Mouse (Mus musculus): ENCODE measurements at regions not wholly inside any gene's neighbourhood (a gene's known extent, or its start where the extent isn't known, plus 50 kb on each side); places are given as distances from the start of the nearest gene placed in this dataset.
"Not testable (repeated sequence)": the region's sequence is repeated elsewhere in the genome, so short reads cannot be mapped to it uniquely, and the experiment has no call there.

DNA sequence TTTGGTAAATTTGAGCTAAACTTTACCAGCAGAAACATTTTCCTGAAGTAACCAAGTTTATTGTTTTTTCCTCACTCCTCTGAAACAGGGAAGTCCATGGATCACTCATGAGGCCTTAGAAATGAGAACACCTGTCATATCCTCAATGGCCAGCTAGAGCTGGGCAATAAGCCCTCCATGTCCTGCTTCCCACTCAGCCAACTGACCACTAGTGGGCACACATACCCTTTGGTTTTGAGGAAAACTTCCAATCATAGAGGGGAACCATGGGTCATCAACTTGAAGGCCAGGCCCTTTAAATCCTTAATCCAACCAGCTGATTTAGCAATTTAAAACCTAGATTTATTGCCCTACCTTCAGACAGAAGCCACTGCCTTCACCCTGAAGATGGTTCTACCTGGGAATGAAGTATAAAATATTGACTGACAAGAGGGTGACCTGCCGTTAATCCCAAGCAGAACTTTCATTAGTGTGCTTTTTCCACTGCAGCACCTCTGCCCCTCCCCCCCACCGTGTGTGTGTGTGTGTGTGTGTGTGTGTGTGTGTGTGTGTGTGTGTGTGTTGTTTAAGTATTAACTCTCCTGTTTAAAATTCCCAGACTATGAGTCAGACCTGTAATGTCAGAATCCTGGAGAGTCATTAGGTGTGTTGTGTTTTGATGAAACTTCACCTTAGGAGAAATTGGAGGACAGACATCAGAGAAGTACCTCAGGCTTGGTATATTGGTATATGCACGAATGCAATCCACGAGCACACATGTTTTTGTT lies 312.3 kb downstream of the Hdgfl1 start:
- DNase-seq: no peak

DNA sequence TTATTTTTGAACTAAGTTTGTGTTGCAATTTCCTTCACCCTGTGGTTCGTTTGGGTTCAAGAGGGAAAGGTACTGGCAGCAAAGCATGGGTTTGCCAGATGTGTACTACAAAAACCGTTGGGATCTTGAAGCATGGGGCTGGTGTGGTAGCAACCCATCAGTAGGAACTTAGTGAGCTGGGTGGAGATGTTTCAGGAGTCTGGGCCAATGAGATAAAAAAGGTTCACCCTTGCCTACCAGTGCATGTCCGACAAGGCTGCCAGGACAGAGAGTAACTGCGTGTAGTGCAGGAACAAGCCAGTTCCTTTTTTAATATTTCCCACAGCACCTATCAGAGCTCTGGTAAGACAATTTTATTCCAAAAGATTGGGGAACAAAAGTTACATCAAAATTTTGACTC lies 343.3 kb downstream of the Hdgfl1 start:
- DNase-seq: no peak

- DNase-seq: no peak
These were observed 345.5 kb downstream of the Hdgfl1 start for GRCm38 (mm10) chr13:26424513-26424912.

DNA sequence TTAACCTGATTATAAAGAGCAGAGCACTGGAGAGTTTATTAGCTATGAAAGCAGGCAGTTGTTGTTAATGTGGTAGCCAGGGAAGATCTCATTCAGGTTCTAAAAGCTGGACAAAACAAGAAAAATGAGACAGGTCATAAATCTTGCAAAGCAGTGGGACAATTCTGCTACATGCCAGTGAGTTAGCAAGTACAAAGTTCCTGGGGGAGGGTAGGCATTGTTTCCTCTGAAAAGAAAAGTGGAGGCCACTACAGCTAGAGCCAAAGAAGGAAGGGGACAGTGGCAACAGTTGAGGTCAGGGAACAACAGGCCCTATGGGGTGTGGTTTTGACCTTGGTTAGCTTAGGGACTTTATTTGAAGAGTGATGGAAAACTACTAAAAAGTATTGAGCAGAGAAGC lies 364.2 kb downstream of the Hdgfl1 start:
- no peak for DNase-seq

- no peak for DNase-seq
These were observed 365.3 kb downstream of the Hdgfl1 start for GRCm38 (mm10) chr13:26404707-26405106.

- DNase-seq: no peak
These were observed 381.9 kb downstream of the Hdgfl1 start for GRCm38 (mm10) chr13:26387861-26388621.

- DNase-seq: no peak
These were observed 387.3 kb downstream of the Hdgfl1 start for GRCm38 (mm10) chr13:26382631-26383030.

DNA sequence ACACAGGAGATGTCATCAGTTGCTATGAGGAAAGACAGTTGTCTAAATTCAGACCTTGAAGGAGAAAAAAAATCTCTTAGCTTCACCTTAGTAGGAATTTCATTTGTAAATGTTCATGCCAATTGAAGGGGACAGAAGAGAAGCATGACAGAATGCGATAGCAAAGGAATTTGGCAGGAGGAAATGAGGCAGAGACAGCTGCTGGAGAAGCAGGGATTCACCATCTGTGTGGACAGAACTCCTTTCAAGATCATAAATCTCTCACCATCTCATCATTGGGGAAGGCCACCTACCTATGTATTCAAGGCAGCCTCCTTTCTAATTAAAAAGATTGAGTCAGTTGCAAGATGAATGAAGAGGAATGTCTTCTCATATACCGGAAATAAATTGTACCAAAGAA lies 387.8 kb downstream of the Hdgfl1 start:
- no peak for DNase-seq

DNA sequence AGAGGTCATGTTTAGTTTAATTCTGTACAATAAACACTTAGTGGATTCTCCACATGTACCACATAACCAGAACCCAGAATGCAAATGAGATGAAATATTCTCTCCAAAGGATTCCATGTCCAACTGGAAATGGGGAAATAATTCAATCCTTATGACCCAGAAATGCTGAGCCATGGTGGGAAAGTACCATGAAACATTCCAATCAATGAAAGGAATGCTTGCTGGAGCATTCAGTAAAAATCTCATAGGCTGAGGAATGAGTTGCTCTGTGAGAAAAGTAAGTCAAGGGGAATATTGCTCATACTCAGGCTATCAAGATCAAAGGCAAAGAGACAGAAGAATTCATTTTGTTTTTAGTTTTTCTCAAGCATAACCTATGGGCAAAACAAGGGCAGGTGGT lies 394.4 kb downstream of the Hdgfl1 start:
- DNase-seq: no peak

DNA sequence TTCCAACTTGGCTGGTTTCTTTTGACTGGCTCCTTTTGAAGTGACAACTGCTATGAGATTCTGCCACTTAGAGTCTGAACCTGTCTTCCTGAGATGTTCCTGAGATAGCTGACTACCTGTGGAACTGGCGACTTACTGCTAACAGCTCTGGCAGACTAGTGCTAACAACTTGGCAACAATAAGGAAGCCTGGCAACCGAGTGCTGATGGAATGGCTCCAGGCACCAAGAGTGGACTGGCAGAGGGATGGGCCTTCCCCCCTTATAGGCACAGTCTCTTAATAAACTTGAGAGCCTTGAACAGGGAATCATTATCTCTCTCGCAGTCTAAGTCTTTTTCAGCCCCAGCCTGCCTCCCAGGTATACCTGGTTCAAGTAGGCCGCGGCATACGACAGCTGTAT lies 404.1 kb downstream of the Hdgfl1 start:
- DNase-seq: not testable (repeated sequence)

GRCm38 (mm10) chr13:26356341-26356740 lies 413.6 kb downstream of the Hdgfl1 start:
- no peak for DNase-seq

DNA sequence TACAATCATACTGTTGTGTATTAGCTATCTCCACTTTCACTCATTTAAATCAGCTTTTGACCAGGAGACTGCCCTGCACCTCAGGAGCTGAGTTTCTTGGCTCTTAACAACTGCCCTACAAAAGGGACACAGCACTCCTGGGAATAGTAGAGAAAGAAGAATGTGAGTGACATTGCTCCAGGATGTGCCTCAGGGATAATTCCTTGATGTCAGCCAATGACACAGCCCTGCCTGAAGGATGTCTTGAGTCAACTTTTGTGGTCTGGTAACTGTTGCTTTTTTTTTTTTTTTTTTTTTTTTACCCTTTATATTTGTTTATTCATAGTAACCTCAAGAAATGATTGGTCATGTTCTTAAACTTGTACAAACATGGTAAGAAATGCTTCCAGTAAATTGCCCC lies 415.5 kb downstream of the Hdgfl1 start:
- no peak for DNase-seq

DNA sequence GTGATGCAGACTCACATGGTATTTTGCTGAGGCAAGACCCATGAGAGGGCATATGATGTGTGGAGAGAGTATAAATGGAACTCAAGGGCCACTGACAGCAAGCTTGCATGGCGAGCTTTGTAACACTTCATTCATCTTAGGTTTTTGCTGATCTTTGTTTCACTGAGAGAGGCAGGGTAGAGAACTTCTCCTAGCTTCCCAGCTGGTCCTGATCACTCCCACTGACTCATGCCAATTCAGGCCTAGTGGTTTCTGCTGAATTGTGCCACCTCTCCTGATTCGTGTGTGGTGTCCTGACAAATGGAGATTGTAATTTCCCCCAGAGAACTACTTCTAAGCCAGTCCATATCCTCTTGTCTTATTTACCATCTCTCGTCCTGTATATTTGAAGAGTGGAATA lies 419.5 kb downstream of the Hdgfl1 start:
- no peak for DNase-seq

GRCm38 (mm10) chr13:26338795-26339194 lies 431.2 kb downstream of the Hdgfl1 start:
- no peak for DNase-seq

GRCm38 (mm10) chr13:26325066-26325465 lies 444.9 kb downstream of the Hdgfl1 start:
- DNase-seq: no peak

GRCm38 (mm10) chr13:26324633-26325032 lies 445.3 kb downstream of the Hdgfl1 start:
- DNase-seq: no peak

- DNase-seq: no peak
These were observed 451.4 kb downstream of the Hdgfl1 start for GRCm38 (mm10) chr13:26318557-26318956.

GRCm38 (mm10) chr13:26312246-26313010 lies 457.5 kb downstream of the Hdgfl1 start:
- no peak for DNase-seq

- no peak for DNase-seq
These were observed 485.9 kb downstream of the Hdgfl1 start for GRCm38 (mm10) chr13:26284073-26284444.

DNA sequence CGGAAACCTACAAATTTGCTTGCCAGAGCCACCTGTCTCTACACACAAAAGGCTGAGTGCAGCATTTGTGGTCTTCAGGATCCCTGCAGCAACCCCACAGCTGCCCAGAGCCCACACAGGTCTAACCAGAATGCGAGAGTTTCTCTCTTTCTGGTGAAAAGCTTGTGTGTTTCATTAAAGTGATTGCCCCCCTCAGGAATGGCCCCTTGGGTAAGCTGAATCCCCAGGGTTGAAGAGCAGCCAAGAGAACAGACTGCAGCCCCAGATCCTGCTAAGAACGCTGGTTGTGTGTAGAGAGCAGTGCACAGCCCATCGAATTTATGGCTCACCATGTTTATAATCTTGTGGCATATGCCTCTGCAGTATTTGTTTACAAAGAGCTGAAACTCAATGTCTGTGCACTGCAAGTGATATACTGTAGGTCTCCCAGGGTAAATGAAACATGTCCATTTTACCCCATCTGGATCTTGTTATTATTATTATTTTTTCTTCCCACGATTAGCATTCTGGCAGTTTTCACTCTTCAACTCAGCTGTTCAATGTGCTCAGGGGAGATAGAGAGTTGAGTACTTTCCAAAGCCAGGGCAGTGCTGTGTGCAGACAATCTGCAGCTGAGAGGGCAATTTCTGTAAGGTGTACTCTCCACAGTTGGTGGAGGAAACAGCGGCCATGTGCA lies 486.4 kb downstream of the Hdgfl1 start:
- peak; percentile 22 for DNase-seq

DNA sequence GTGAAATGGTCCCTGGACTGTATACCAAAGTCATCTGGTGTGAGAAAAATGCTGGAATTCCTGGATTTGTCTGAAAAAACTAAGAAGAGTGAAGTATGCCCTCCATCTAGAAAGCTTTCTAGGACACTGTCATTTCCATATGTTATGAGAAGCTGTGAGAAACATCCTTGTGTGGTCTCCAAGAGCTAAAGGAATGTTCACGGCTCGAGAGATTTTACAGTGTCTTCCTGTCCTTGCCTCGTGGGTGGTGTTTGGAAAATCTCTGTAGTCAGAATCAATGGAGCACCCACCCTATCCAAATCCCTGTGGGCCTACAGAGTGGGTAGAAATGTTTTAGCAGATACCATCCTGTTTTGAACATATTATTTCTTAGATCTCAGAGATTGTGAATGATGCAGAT lies 487.7 kb downstream of the Hdgfl1 start:
- no peak for DNase-seq

- DNase-seq: no peak
These were observed 497.1 kb downstream of the Hdgfl1 start for GRCm38 (mm10) chr13:26272850-26273249.

DNA sequence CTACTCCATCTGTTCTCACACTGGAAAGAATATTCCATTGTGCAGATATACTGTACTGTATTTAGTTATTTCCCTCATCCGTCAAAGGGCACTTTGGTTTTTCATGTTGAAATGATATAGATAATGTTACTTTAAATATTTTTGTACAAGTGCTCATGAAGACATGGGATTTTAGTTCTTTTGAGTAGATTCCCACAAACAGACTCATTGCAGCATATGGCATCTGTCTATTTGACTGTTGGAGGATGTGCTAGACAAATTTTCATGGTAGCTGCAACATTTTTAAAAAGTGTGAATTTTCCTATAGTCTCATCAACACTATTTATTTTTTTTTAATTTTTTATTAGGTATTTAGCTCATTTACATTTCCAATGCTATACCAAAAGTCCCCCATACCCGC lies 502.5 kb downstream of the Hdgfl1 start:
- DNase-seq: no peak

All from cerebellum, adult 9-11 months (tissue).